Mouse (Mus musculus) thymus, postnatal 36 days (tissue): ENCODE measurements at regions not wholly inside any gene's neighbourhood (a gene's known extent, or its start where the extent isn't known, plus 50 kb on each side); places are given as distances from the start of the nearest gene placed in this dataset.

Experiments used
- DNase-seq, 2 experiments: peaks; one replicate each; pipeline ENCODE4 v3.0.0; 2022; ENCODE audit warnings: mixed read lengths in 2 of 2

GRCm38 (mm10) chr9:79146004-79146403, 530.7 kb downstream of the Cd109 start:
- DNase-seq: no peak

- no peak for DNase-seq
Measured at GRCm38 (mm10) chr9:79165596-79165995, 550.2 kb downstream of the Cd109 start.

GRCm38 (mm10) chr9:79173036-79173435, 545.6 kb downstream of the Col12a1 start:
- DNase-seq: no peak

GRCm38 (mm10) chr9:79179954-79180353, 538.7 kb downstream of the Col12a1 start:
- DNase-seq: no peak

GRCm38 (mm10) chr9:79195420-79195819, 523.2 kb downstream of the Col12a1 start:
- no peak for DNase-seq

GRCm38 (mm10) chr9:79201755-79202154, 516.9 kb downstream of the Col12a1 start:
- no peak for DNase-seq

- no peak for DNase-seq
Measured at GRCm38 (mm10) chr9:79213364-79213763, 505.3 kb downstream of the Col12a1 start.

GRCm38 (mm10) chr9:79215986-79216385, 502.6 kb downstream of the Col12a1 start:
- DNase-seq: no peak

DNA sequence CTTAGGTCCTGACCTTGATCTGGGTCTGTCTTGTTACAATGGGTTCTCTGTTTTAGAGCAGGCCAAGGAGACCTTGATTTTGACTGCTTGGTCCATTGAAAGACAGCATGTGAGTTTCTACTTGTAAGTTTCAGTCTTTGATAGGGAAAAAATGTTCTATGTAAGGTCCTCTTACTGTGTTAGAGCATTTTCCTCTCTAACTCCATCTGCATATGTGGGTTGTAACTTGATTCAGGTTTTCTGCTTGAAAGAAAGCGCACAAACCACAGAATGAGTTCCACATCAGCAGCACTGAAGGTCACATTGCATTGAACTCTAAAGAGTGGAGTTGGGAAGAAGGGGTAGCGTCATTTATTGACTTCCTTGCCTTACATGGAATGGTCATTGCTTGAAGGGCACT, 502.2 kb downstream of the Col12a1 start:
- DNase-seq: no peak

DNA sequence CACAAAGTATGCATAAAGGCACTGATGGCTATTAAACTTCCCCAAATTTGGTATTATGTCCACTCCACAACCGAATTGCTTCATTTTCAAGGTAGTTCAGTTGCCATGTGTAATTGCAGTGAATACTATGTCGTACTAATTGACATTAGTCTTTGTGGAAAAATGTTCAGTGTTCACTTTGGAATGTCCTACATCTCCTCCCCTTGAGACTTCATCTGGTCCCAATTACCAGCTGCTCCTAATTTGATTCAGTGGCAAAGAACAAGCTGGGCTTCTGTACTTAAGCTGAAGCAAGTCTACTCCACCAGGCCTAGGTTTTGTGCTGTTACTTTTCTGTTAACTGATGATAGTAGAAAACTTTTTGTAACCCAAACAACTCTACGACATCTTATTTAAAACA, 485.6 kb downstream of the Col12a1 start:
- no peak for DNase-seq

DNA sequence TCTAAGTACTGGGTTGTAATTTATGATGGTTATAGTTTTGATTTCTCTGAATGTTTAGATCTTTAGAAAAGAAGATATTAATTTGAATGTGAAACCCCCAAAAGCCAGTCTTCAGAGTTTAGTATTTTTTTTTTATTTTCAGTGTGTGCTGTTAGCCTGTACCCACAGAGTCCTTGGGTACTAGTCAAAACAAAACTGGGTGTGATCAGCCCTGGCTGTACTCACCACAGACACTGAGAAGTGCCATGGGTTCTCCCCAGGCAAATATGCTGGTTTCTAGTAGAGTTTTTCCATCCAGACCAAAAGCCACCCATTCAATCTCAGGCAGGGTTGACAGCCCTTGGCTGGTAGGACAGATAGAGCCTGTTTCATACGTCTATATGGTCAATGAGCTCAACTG, 484.9 kb downstream of the Col12a1 start:
- DNase-seq: no peak

- no peak for DNase-seq
Measured at GRCm38 (mm10) chr9:79269646-79270213, 448.9 kb downstream of the Col12a1 start.

- DNase-seq: no peak
Measured at GRCm38 (mm10) chr9:79270256-79270655, 448.4 kb downstream of the Col12a1 start.

DNA sequence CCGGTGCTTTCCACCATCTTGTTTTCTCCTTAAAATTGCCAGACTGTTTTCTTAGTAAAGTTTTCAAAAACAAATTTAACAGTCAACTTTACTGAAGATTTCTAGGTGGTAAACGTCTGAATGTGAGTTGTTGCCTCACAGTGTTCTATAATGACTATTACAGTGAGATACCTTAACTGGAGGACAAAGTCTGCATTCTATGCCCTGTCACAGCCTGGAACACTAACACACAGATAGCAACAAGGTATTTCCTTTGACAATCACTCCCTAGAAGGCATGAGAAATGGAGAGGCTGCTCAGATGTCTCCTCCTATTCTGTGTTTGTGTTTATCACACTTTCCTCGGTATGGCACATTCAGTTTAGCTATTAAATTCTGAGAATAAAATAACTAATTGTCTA, 430.8 kb downstream of the Col12a1 start:
- DNase-seq: no peak

- no peak for DNase-seq
Measured at GRCm38 (mm10) chr9:79295306-79295705, 423.3 kb downstream of the Col12a1 start.

DNA sequence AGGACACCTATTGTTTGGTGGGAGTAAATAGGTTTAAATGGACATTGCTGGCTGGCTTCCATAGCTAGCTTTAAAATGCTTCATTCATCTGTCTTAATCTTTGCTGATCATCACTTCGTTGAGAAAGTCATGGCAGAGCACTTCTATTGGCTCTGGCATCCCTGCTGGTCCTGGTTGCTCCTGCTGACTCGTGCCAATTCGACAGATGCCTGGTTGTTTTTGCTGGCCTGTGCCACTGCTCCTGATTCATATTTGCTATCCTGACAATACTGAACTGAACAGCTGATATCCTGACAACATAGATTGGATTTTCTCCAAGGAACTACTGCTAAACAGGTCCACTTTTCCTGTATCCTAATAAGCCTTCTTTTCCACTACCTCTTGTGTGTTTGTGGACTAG, 417.1 kb downstream of the Col12a1 start:
- DNase-seq: no peak

GRCm38 (mm10) chr9:79310591-79310990, 408.0 kb downstream of the Col12a1 start:
- no peak for DNase-seq

- no peak for DNase-seq
Measured at GRCm38 (mm10) chr9:79317411-79317810, 401.2 kb downstream of the Col12a1 start.

GRCm38 (mm10) chr9:79346371-79347096, 372.1 kb downstream of the Col12a1 start:
- DNase-seq: no peak

GRCm38 (mm10) chr9:79392020-79392419, 326.6 kb downstream of the Col12a1 start:
- no peak for DNase-seq

DNA sequence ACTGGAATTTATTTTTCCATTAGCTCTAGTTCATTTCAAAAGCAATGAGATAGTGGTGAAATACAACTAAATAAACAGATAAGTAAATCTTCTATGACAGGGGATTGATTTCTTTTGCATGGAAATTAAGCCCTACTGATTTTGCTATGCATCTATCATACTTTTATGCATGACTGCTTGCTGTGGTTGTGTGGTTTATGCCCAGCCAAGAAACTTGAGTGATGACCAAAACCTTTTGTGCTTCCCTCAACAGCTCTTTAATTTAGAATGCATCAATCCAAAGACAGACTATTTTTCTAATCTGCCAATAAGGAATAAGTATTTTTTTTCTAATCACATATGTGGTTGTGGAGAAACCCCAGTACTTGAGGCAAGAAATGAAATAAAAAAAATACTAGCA, 303.6 kb downstream of the Col12a1 start:
- DNase-seq: no peak

DNA sequence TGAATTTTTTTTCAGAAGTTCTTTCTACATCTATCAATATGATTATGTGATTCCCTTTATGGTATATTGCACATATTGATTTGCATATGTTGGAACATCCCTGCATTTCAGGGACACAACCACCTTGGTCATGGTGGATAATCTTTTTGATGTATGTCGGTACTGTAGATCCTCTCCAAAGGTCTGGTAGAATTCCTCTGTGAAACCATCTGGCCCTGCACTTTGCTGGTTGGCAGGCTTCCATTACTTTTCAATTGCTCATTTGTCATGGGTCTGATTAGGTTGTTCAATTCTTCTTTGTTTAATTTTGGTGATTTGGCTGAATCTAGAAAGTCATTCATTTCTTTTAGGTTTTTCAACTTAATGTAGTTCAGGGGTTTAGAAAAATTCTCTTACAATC, 288.2 kb downstream of the Col12a1 start:
- DNase-seq: no peak

GRCm38 (mm10) chr9:79437636-79438035, 281.0 kb downstream of the Col12a1 start:
- no peak for DNase-seq

GRCm38 (mm10) chr9:79439233-79439960, 279.2 kb downstream of the Col12a1 start:
- DNase-seq: no peak
